In genomic region chr10:63184451-63184850, GRCm38 (mm10) we compare ENCODE assay signal across 31 mouse cellular contexts. TPM values are rescaled to one million over a fixed set of nuclear protein-coding genes. Genes with fewer than 3 reads are reported as not detected.
A peak's percentile ranks its signal among the peaks of the same experiment; 100 is the strongest.
DNase-seq lines count a peak whose midpoint lies in the region; ATAC-seq and TF ChIP-seq lines count a peak whose summit lies in the region.
"Had no signal": no experiment of that assay in that cellular context is flagged by ENCODE, and none has a peak within 500 bp of the region (broad histone marks: within the 10 kb centered on the region; RNA-seq: fewer than 3 reads in every experiment).

No protein-coding gene starts in this region.

- peak; percentile 38 for DNase-seq in gastrocnemius, adult 2 months
- DNase-seq in gastrocnemius, postnatal 10 days: no peak
- DNase-seq in ES-CJ7 (ENCODE audit: low read depth, low spot score) (peak; percentile 60), R1 (ENCODE audit: low read depth, low spot score) (peak; percentile 51)
- DNase-seq in layer of hippocampus, adult 9-11 months: no peak
- DNase-seq in lung, postnatal 10 days: no peak
- DNase-seq: adrenal gland, adult 2 months; adrenal gland, postnatal 10 days; adrenal gland, postnatal 25 days; B cell, adult 2 months; cerebellum, adult 11 months; cerebellum, adult 18-20 months; cerebellum, adult 8-10 months; cerebellum, adult 9-11 months; cerebellum, postnatal 14 days; cerebellum, postnatal 36 days; embryo, embryonic 11 days had no signal

- peaks cover 56% of the 10 kb centered on the region for H3K4me1 ChIP-seq in E14TG2a.4 (replicated peaks; ENCODE audit: low read depth, low read length)
- H3K4me1 ChIP-seq: embryonic facial prominence, embryonic 13.5 days; embryonic facial prominence, embryonic 15.5 days; forebrain, embryonic 12.5 days had no signal

- no peak for TF ChIP-seq CTCF in gastrocnemius, adult 2 months (IDR thresholded peaks at IDR 0.05)
- no peak for TF ChIP-seq CTCF in E14TG2a.4 (conservative IDR thresholded peaks at IDR 0.05; ENCODE audit: low read length)

- H3K9me3 ChIP-seq in E14TG2a.4 (ENCODE audit: low read length): peaks cover 26% of the 10 kb centered on the region
- H3K9me3 ChIP-seq: embryonic facial prominence, embryonic 13.5 days; embryonic facial prominence, embryonic 15.5 days; forebrain, embryonic 10.5 days; forebrain, embryonic 12.5 days; G1E had no signal

- H3K36me3 ChIP-seq in E14TG2a.4 (ENCODE audit: insufficient read depth, low read length): peaks cover 5% of the 10 kb centered on the region; the same call in 1 of the 2 replicates
- H3K36me3 ChIP-seq: embryonic facial prominence, embryonic 13.5 days; embryonic facial prominence, embryonic 15.5 days; forebrain, embryonic 10.5 days; forebrain, embryonic 12.5 days; G1E had no signal

- no peaks in the 10 kb centered on the region for H3K27me3 ChIP-seq in E14TG2a.4 (ENCODE audit: insufficient read depth, low read length)
- H3K27me3 ChIP-seq: CH12.LX; embryonic facial prominence, embryonic 13.5 days; embryonic facial prominence, embryonic 15.5 days; forebrain, embryonic 12.5 days; Patski had no signal

- peak overlapping the region; percentile 46 for H3K27ac ChIP-seq in gastrocnemius, adult 2 months
- H3K27ac ChIP-seq: embryonic facial prominence, embryonic 13.5 days; embryonic facial prominence, embryonic 15.5 days; forebrain, embryonic 10.5 days; forebrain, embryonic 12.5 days had no signal

- no peak for ATAC-seq in granulocyte monocyte progenitor cell, adult 5-6 weeks (replicated peaks; ENCODE audit: poor library complexity, severe bottlenecking)
- ATAC-seq: CD4-positive, CD25-positive, alpha-beta regulatory T cell, adult 4 months; forebrain, embryonic 14.5 days; forebrain, embryonic 16.5 days; Patski had no signal

- H3K4me3 ChIP-seq in gastrocnemius, adult 2 months: peak overlapping the region; percentile 19; the same call in 1 of the 2 replicates
- H3K4me3 ChIP-seq in E14TG2a.4 (replicated peaks; ENCODE audit: low read length): peak overlapping the region; percentile 50
- H3K4me3 ChIP-seq: embryonic facial prominence, embryonic 13.5 days; embryonic facial prominence, embryonic 15.5 days; erythroblast, embryonic 14.5 days; forebrain, embryonic 10.5 days; forebrain, embryonic 12.5 days had no signal

- intact Hi-C loops in gastrocnemius, adult 2 months (cut with DNase I): no loop called here

RNA-seq across cellular contexts. Expression of gene Mypn, which starts 19.3 kb away (rescaled TPM):
- 100 to 1,000 TPM; 248 to 338 TPM for total RNA-seq in gastrocnemius, adult 2 months (2021)
- 100 to 1,000 TPM; 230 to 232 TPM for total RNA-seq in gastrocnemius, postnatal 10 days (2021)
- total RNA-seq in granulocyte monocyte progenitor cell, adult 5-6 weeks (2014; fragmentation: Nextera tagmentation): not detected in 2 replicates
- total RNA-seq in granulocyte monocyte progenitor cell, adult 5-6 weeks (2017): not detected in 2 replicates
- total RNA-seq: common myeloid progenitor, adult 5-6 weeks; G1E had no signal

RNA-seq across cellular contexts. Expression of gene Herc4, which starts 59.2 kb away (rescaled TPM):
- 10 to 100 TPM; 21.2 to 21.6 TPM for total RNA-seq in gastrocnemius, adult 2 months (2021)
- total RNA-seq in gastrocnemius, postnatal 10 days (2021): 10 to 100 TPM; 22.6 to 32.1 TPM
- 75.9 and 82.5 TPM in 2 replicates for total RNA-seq in granulocyte monocyte progenitor cell, adult 5-6 weeks (2014; fragmentation: Nextera tagmentation)
- total RNA-seq in granulocyte monocyte progenitor cell, adult 5-6 weeks (2017): 61.3 and 65.0 TPM in 2 replicates

Comparison
In these comparisons a context has a peak if more than half of its experiments do, and no peak if none do; other contexts are left out.
1. DNase-seq: peak in gastrocnemius, adult 2 months (single experiment), ES-CJ7 (single experiment) and R1 (single experiment); none in gastrocnemius, postnatal 10 days (single experiment), layer of hippocampus, adult 9-11 months (single experiment) and lung, postnatal 10 days (single experiment).
2. RNA of gene Mypn, which starts 19.3 kb away (total RNA-seq): 248 to 338 TPM in gastrocnemius, adult 2 months and 230 to 232 TPM in gastrocnemius, postnatal 10 days; not detected in granulocyte monocyte progenitor cell, adult 5-6 weeks; every median in the first group is over 100 times any median in the second.